Mouse (Mus musculus) small intestine, adult 2 months (tissue): ENCODE measurements around the gene Cirbp.

Source experiments
- CTCF ChIP-seq: fragments of 200-500 bp; IDR thresholded peaks from 2 replicates; pipeline ENCODE4 v1.5.1; 2012; ENCODE audit warnings: low read depth, mild to moderate bottlenecking, control low read depth, inconsistent platforms, low read length, moderate library complexity, mixed read lengths; ENCODE audit not compliant: insufficient replicate concordance, insufficient read length; ENCODE audit errors: extremely low read depth
- POLR2A ChIP-seq: fragments of 200-500 bp; IDR thresholded peaks from 2 replicates; pipeline ENCODE4 v1.6.1; 2012; ENCODE audit warnings: low read depth, mild to moderate bottlenecking, control low read depth, inconsistent platforms, low read length, moderate library complexity

- TF ChIP-seq CTCF: no peak
- no peak for TF ChIP-seq POLR2A
These were observed 22.1 kb upstream of the Cirbp start for GRCm38 (mm10) chr10:80143664-80144063.
